Mouse (Mus musculus): ENCODE results near the gene 2010111I01Rik.

2010111I01Rik gene

DNA sequence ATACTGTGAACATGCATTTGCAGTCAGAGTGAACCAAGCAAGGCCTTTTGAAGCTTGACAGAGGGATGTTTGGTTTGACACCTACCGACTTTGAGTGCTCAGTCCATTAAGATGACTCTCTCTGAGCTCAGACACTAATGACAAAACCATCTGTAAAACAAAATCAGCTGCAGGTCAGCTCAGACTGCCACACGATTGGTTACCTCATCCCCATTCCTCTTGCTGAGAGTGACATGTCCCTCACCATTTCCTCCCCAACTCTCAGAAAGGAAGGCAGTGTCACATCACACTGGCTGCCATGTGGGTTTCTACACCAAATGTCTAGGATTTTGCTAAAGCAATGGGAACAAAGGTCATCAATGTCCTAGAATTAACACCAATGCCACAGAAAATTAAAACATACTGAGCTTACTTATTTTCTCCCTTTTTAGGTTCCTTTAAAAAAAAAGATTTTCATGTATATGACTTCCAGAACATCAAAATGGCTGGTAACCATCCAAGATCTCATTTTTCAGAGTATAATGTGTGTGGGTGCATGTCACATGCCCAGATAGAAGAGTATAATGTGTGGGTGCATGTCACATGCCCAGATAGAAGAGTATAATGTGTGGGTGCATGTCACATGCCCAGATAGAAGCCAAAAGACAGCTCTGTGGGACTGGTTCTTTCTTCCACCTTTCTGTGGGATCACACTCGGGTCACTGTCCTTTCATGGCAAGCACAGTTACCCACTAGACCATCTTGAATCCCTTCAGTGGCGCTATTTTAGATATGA is 395.6 kb downstream of the 2010111I01Rik start:
- no peak for DNase-seq

DNA sequence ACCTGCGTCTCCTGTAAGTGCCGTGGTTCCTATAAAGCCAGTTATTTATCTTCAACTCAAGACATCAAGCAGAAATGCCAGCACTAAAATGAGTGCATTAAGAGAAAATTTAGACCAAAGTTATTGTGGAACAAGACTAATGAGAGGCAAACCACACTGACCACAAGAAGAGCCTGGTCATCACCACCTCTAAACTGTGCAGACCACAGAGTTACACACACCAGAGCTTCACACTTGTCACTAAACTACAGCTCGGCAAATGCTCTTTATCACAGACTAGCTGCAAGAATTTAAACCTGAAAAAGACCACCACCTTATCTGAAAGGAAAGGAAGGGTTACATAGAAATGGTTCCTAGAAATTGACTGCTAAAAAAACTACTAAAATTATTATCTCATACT is 397.1 kb downstream of the 2010111I01Rik start:
- DNase-seq = no peak

DNA sequence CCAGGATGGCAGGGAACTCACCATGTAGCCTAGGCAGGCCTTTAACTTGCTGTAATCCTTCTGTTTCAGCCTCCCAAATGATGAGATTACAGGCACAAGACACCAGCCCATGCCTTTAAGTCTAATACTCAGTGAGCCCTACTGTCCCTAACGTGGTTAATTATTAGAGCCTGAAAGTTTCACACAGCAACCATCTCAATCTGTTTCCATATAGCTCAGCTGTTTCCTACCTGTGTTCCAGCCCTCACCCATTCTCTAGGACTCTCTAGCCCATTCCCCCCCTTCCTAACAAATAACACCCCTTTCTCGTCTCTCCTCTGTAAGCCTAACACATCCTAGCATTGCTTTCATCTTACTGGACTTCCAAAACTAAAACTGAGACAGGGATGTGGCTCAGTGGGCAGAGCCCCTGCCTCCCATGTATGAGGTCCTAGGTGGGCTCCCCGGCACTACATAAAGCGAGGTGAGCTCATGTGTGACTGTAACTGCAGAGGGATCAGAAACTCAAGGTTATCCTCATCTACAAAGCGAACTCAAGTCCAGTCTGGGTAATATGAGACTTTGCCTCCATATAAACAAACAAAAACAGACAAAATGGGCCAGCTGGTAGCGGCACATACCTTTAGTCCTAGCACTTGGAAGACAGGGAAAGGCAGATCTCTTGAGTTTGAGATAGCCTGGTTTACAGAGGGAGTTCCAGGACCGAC is 408.9 kb downstream of the 2010111I01Rik start:
- DNase-seq = no peak
